Mouse (Mus musculus) liver, embryonic 14.5 days (tissue): ENCODE data around the gene Atp13a4.

Source experiments
- CTCF ChIP-seq: IDR thresholded peaks from 2 replicates; pipeline ENCODE4 v1.5.1; 2016; ENCODE audit warnings: antibody characterized with exemption, low read depth, control low read depth
- EP300 ChIP-seq: IDR thresholded peaks from 2 replicates; pipeline ENCODE4 v1.6.1; 2016; ENCODE audit warnings: antibody characterized with exemption, low read depth

- TF ChIP-seq CTCF (no peak), EP300 (no peak)
Measured at GRCm38 (mm10) chr16:29574013-29574412, 29.3 kb upstream of the Atp13a4 start.
